Mouse (Mus musculus) adrenal gland, postnatal 10 days (tissue): ENCODE data around the gene Dupd1. TPM values are rescaled to one million over a fixed set of nuclear protein-coding genes. Genes with fewer than 3 reads are reported as not detected.

Source experiments
- DNase-seq: peaks from one replicate; pipeline ENCODE4 v3.0.0; 2021; ENCODE audit warnings: mixed read lengths
- long read RNA-seq, 2 experiments: library from polyadenylated mRNA; stranded (forward); transcript quantifications; one replicate each; pipeline ENCODE4 v2.0.0; 2021
- total RNA-seq, 2 experiments: library from RNA; stranded (reverse); gene quantifications; 2 replicates each; pipeline ENCODE4 v1.2.3; 2021

Gene Dupd1
- total RNA-seq: 1 to 10 TPM; 2.1 to 4.1 TPM
- long read RNA-seq, experiment 1, partial matches to known transcripts: 0 of 3 reads
- long read RNA-seq, experiment 1, other reads (novel, unspliced or antisense): 1 of 3 reads
- long read RNA-seq, experiment 2: 0 reads

- DNase-seq: no peak
Observed at GRCm38 (mm10) chr14:21714486-21714885, at the start of gene Dupd1. Dupd1 (minus strand) TSS chr14:21714576.

GRCm38 (mm10) chr14:21763736-21764135 is 49.4 kb upstream of the Dupd1 start:
- DNase-seq: no peak

GRCm38 (mm10) chr14:21761560-21761959 is 47.2 kb upstream of the Dupd1 start:
- no peak for DNase-seq

- no peak for DNase-seq
Observed at GRCm38 (mm10) chr14:21753367-21753766, 39.0 kb upstream of the Dupd1 start.

GRCm38 (mm10) chr14:21752411-21752810 is 38.0 kb upstream of the Dupd1 start:
- no peak for DNase-seq

- DNase-seq: peak; percentile 82
Observed at GRCm38 (mm10) chr14:21750881-21751542, 36.6 kb upstream of the Dupd1 start, which contains the start of gene Dusp13. Dusp13 (minus strand) TSS chr14:21751181.

GRCm38 (mm10) chr14:21750008-21750880 is 35.9 kb upstream of the Dupd1 start, which contains the start of gene Samd8:
Samd8 (plus strand) TSS chr14:21750531.
- peak; percentile 94 for DNase-seq

- DNase-seq: peak; percentile 75
Observed at GRCm38 (mm10) chr14:21748142-21748870, 33.9 kb upstream of the Dupd1 start.

GRCm38 (mm10) chr14:21747436-21748141 is 33.2 kb upstream of the Dupd1 start:
- DNase-seq: no peak

GRCm38 (mm10) chr14:21746846-21747245 is 32.5 kb upstream of the Dupd1 start:
- DNase-seq: no peak

GRCm38 (mm10) chr14:21746251-21746650 is 31.9 kb upstream of the Dupd1 start:
- no peak for DNase-seq

GRCm38 (mm10) chr14:21745149-21745548 is 30.8 kb upstream of the Dupd1 start:
- no peak for DNase-seq

GRCm38 (mm10) chr14:21744169-21744568 is 29.8 kb upstream of the Dupd1 start:
- no peak for DNase-seq

- no peak for DNase-seq
Observed at GRCm38 (mm10) chr14:21742441-21742840, 28.1 kb upstream of the Dupd1 start.

GRCm38 (mm10) chr14:21741786-21742185 is 27.4 kb upstream of the Dupd1 start:
- DNase-seq: peak; percentile 90

GRCm38 (mm10) chr14:21741314-21741713 is 26.9 kb upstream of the Dupd1 start:
- DNase-seq: no peak

GRCm38 (mm10) chr14:21740345-21740744 is 26.0 kb upstream of the Dupd1 start:
- no peak for DNase-seq

- no peak for DNase-seq
Observed at GRCm38 (mm10) chr14:21733131-21733905, 18.9 kb upstream of the Dupd1 start.

GRCm38 (mm10) chr14:21729936-21730335 is 15.6 kb upstream of the Dupd1 start:
- DNase-seq: no peak

- no peak for DNase-seq
Observed at GRCm38 (mm10) chr14:21729031-21729732, 14.8 kb upstream of the Dupd1 start.
